Mouse (Mus musculus): ENCODE results near the gene Ypel2. TPM values are rescaled to one million over a fixed set of nuclear protein-coding genes. Genes with fewer than 3 reads are reported as not detected.
A peak's percentile ranks its signal among the peaks of the same experiment; 100 is the strongest.

The Ypel2 gene
- total and polyA plus RNA-seq, 2 experiments from 2014 or later, result 4.5 to 6.3 TPM

DNA sequence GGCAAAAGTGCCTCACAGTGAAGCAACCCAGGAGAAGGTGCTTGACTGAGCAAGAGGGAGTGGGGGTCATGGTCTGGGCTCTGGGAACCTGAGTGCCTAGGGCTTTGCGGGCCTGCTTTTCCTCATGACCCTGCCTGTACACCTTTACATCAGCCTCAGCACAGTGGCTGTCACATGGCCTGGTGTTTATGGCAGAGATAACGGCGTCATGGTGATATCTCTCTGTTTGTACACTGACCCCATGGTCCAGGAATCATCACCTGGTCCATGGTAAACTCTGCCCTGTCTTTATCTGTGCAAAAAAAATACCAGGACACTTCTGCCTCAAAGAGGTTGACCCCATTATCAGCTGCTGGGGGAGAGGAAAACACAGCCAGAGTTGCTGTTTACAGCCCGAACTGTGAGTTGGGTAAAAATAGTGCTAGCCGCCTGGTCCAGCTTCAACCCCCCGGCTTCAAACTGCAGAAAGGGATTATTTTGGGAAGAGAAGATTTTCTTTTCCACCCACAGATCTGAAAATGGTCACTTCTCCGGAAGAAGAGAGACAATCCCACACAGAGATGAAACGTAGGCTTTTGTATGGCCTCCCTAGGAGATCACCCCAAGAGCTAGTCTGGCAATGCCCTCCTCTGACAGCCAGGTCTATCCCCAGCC, 76.8 kb downstream of the Ypel2 start:
- H3K4me2 ChIP-seq (ENCODE audit: low read depth), result no peak overlapping the region
- no peak overlapping the region for H3K4me3 ChIP-seq (ENCODE audit: low read depth, low read length)
- WGBS, result 75% methylated on average over 8 of the region's 8 CpGs
- H3K27me3 ChIP-seq (ENCODE audit: insufficient read depth, low read length), result no peaks in the 10 kb centered on the region
- no peak for ATAC-seq
- no peak overlapping the region; the same call in 1 of the 2 replicates for H3K27ac ChIP-seq (ENCODE audit: low read depth, low read length)
- no peaks in the 10 kb centered on the region for H3K4me1 ChIP-seq (ENCODE audit: insufficient read depth)
- TF ChIP-seq CTCF (IDR thresholded peaks at IDR 0.05; ENCODE audit: low read depth), result no peak
- DNase-seq, result no peak
- no peaks in the 10 kb centered on the region for H3K9me3 ChIP-seq (ENCODE audit: low read length)
- H3K9ac ChIP-seq, result no peak overlapping the region
- no peaks in the 10 kb centered on the region for H3K36me3 ChIP-seq (ENCODE audit: insufficient read depth)

- no peak overlapping the region for H3K9ac ChIP-seq
- H3K4me1 ChIP-seq (ENCODE audit: insufficient read depth), result no peaks in the 10 kb centered on the region
- H3K9me3 ChIP-seq (ENCODE audit: low read length), result no peaks in the 10 kb centered on the region
- ATAC-seq (peak; percentile 50; the same call in 1 of the 2 replicates), DNase-seq (no peak)
- 70% methylated on average over 9 of the region's 9 CpGs for WGBS
- H3K27ac ChIP-seq (ENCODE audit: low read depth, low read length), result no peak overlapping the region
- no peak overlapping the region for H3K4me3 ChIP-seq (ENCODE audit: low read depth, low read length)
- no peaks in the 10 kb centered on the region for H3K27me3 ChIP-seq (ENCODE audit: insufficient read depth, low read length)
- H3K36me3 ChIP-seq (ENCODE audit: insufficient read depth), result no peaks in the 10 kb centered on the region
- no peak overlapping the region for H3K4me2 ChIP-seq (ENCODE audit: low read depth)
- TF ChIP-seq CTCF (IDR thresholded peaks at IDR 0.05; ENCODE audit: low read depth), result no peak
Observed at GRCm38 (mm10) chr11:86914329-86914728, 79.2 kb downstream of the Ypel2 start.

DNA sequence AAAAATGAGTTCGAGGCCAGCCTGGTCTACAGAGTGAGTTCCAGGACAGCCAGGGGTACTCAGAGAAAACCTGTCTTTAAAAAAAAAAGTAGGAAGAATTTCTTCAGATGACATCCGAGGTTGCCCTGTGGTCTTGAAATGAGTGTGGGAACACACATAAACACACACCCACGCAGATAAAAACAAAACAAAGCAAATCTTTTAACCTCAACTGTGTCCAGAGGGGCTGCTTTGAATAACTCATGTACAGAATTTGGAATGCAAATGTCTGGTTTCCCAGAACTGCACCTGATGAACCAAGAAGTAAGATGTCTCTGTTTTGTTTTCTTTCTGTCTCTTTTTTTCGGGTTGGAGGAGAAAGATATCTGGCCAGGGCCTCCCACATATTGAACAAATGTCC, 83.3 kb downstream of the Ypel2 start:
- Histone ChIP-seq H3K36me3 (ENCODE audit: insufficient read depth) (no peaks in the 10 kb centered on the region), H3K9me3 (ENCODE audit: low read length) (no peaks in the 10 kb centered on the region), H3K4me3 (ENCODE audit: low read depth, low read length) (no peak overlapping the region), H3K27me3 (ENCODE audit: insufficient read depth, low read length) (no peaks in the 10 kb centered on the region), H3K27ac (ENCODE audit: low read depth, low read length) (no peak overlapping the region), H3K4me1 (ENCODE audit: insufficient read depth) (no peaks in the 10 kb centered on the region), H3K9ac (no peak overlapping the region), H3K4me2 (ENCODE audit: low read depth) (no peak overlapping the region)
- DNase-seq (no peak), ATAC-seq (no peak)
- WGBS, result 84% methylated on average over 4 of the region's 4 CpGs
- TF ChIP-seq CTCF (IDR thresholded peaks at IDR 0.05; ENCODE audit: low read depth), result no peak

- Histone ChIP-seq H3K9me3 (ENCODE audit: low read length) (no peaks in the 10 kb centered on the region), H3K4me1 (ENCODE audit: insufficient read depth) (no peaks in the 10 kb centered on the region), H3K4me2 (ENCODE audit: low read depth) (no peak overlapping the region), H3K4me3 (ENCODE audit: low read depth, low read length) (no peak overlapping the region), H3K9ac (no peak overlapping the region), H3K27me3 (ENCODE audit: insufficient read depth, low read length) (no peaks in the 10 kb centered on the region), H3K36me3 (ENCODE audit: insufficient read depth) (no peaks in the 10 kb centered on the region), H3K27ac (ENCODE audit: low read depth, low read length) (no peak overlapping the region)
- ATAC-seq (no peak), DNase-seq (no peak)
- 88% methylated on average over 6 of the region's 6 CpGs for WGBS
- no peak for TF ChIP-seq CTCF (IDR thresholded peaks at IDR 0.05; ENCODE audit: low read depth)
Observed at GRCm38 (mm10) chr11:86909028-86909427, 84.5 kb downstream of the Ypel2 start.

DNA sequence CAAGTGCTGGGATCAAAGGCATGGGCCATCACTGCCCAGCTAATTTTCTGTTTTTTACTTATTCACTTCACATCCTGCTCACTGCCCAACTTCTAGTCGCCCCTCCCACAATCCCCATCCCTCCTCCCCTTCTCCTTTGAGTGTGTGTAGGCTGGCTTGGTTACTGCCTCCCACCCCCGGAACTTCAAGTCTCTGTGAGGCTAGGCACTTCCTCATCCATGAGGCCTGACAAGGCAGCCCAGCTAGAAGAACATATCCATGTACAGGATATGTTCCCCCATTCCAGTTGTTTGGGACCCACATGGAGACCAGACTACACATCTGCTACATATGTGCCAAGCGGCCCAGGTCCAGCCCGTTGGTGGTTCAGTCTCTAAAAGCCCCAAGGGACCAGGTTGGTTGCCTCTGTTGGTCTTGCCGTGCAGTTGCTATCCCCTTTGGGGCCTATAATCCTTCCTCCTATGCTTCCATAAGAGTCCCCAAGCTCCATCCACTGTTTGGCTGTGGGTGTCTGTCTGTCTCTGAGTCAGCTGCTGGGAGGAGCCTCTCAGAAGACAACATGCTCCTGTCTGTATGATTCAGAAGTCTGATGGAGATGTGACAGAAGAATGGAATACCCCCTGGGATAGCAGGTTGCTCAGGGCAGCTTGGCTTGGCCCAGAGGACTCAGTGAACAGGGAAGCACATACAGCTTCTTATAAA, 85.5 kb downstream of the Ypel2 start:
- Histone ChIP-seq H3K4me2 (ENCODE audit: low read depth) (no peak overlapping the region), H3K27ac (ENCODE audit: low read depth, low read length) (no peak overlapping the region), H3K9me3 (ENCODE audit: low read length) (no peaks in the 10 kb centered on the region), H3K9ac (no peak overlapping the region), H3K4me3 (ENCODE audit: low read depth, low read length) (no peak overlapping the region), H3K36me3 (ENCODE audit: insufficient read depth) (no peaks in the 10 kb centered on the region), H3K27me3 (ENCODE audit: insufficient read depth, low read length) (no peaks in the 10 kb centered on the region), H3K4me1 (ENCODE audit: insufficient read depth) (no peaks in the 10 kb centered on the region)
- DNase-seq, result no peak
- WGBS, result 81% methylated on average over 5 of the region's 5 CpGs
- no peak for TF ChIP-seq CTCF (IDR thresholded peaks at IDR 0.05; ENCODE audit: low read depth)
- no peak for ATAC-seq

DNA sequence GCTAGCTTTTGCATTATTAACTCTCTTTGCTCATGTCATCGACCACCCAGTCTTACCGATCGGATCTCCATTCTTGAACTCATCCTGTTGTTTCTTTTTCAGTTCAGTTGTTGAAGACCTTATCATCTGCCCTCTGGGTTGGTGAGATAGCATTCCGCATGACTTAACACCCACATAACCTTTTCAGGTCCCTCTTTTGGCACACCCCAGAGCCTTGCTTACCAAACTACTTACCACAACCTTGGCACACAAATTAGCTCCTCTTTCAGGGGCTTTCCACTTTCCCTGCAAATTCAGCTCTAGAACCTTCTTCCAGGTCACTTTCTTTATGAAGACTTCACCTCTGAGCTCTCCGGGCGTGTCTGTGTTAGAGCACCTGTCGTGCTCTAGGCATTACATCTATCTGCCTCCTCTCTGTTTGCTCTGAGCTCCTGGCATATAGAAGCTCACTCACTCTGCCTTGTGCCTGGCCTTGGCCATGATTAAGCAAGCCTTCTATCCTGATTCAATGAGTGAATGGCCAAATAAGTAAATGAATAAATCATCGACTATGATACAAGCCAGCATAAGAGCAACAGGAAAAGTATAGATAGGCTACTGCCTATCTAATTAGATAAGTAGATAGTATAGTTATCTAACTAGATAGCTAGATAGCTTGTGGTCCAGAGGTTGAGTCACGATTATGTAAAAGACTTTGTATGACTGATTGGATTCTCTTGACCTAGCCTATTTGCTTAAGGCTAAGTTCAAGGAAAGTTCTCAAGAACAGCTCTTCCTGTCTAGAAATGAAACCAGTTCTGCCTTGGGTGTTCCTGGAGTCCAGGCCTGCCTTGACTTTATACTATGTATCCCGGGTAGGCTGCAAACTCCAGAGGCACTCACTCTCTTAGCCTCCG, 86.5 kb downstream of the Ypel2 start:
- no peaks in the 10 kb centered on the region for H3K36me3 ChIP-seq (ENCODE audit: insufficient read depth)
- H3K27ac ChIP-seq (ENCODE audit: low read depth, low read length), result no peak overlapping the region
- 95% methylated on average over 11 of the region's 11 CpGs for WGBS
- H3K4me3 ChIP-seq (ENCODE audit: low read depth, low read length), result no peak overlapping the region
- no peak for TF ChIP-seq CTCF (IDR thresholded peaks at IDR 0.05; ENCODE audit: low read depth)
- no peaks in the 10 kb centered on the region for H3K9me3 ChIP-seq (ENCODE audit: low read length)
- no peak overlapping the region for H3K4me2 ChIP-seq (ENCODE audit: low read depth)
- no peaks in the 10 kb centered on the region for H3K27me3 ChIP-seq (ENCODE audit: insufficient read depth, low read length)
- ATAC-seq (no peak), DNase-seq (no peak)
- no peak overlapping the region for H3K9ac ChIP-seq
- no peaks in the 10 kb centered on the region for H3K4me1 ChIP-seq (ENCODE audit: insufficient read depth)

Measured in forebrain, postnatal 0 days (tissue).